Mouse (Mus musculus) liver, postnatal 0 days (tissue): ENCODE measurements at regions not wholly inside any gene's neighbourhood (a gene's known extent, or its start where the extent isn't known, plus 50 kb on each side); places are given as distances from the start of the nearest gene placed in this dataset.

Experiments
- ATAC-seq: fragments of 200-750 bp; cut with Nextera tagmentation; 2 replicates; pipeline ENCODE4 v1.8.0; 2017; ENCODE audit warnings: mild to moderate bottlenecking, moderate library complexity
- DNase-seq: peaks from one replicate; pipeline ENCODE4 v3.0.0-alpha.2; 2016
- H3K27ac ChIP-seq: fragments of 300-500 bp; sonication (generic); 2 replicates; pipeline ENCODE4 v1.5.1; 2014; ENCODE audit warnings: antibody characterized with exemption, moderate library complexity, mild to moderate bottlenecking, low read depth
- H3K27me3 ChIP-seq: fragments of 300-500 bp; sonication (generic); 2 replicates; pipeline ENCODE4 v1.6.1; 2014; ENCODE audit warnings: low read length, control low read depth, mixed read lengths; ENCODE audit not compliant: insufficient read depth
- H3K36me3 ChIP-seq: fragments of 300-500 bp; sonication (generic); replicated peaks from 2 replicates; pipeline ENCODE4 v1.6.1; 2014; ENCODE audit warnings: mild to moderate bottlenecking, control low read depth, low read length, moderate library complexity, mixed read lengths; ENCODE audit not compliant: insufficient read depth
- H3K4me1 ChIP-seq: fragments of 300-500 bp; sonication (generic); 2 replicates; pipeline ENCODE4 v1.6.1; 2014; ENCODE audit warnings: antibody characterized with exemption, mild to moderate bottlenecking, control low read depth; ENCODE audit not compliant: insufficient read depth
- H3K4me2 ChIP-seq: fragments of 300-500 bp; sonication (generic); 2 replicates; pipeline ENCODE4 v1.6.1; 2014; ENCODE audit warnings: low read depth, mild to moderate bottlenecking, low read length, moderate library complexity, mixed read lengths
- H3K4me3 ChIP-seq: fragments of 300-500 bp; sonication (generic); 2 replicates; pipeline ENCODE4 v1.5.1; 2014; ENCODE audit warnings: low read depth, low read length
- H3K9ac ChIP-seq: fragments of 300-500 bp; sonication (generic); replicated peaks from 2 replicates; pipeline ENCODE4 v1.6.1; 2014; ENCODE audit warnings: mild to moderate bottlenecking, moderate library complexity
- H3K9me3 ChIP-seq: fragments of 300-500 bp; sonication (generic); 2 replicates; pipeline ENCODE4 v1.6.1; 2016; ENCODE audit warnings: mild to moderate bottlenecking, control low read depth, low read length, mixed read lengths
- CTCF ChIP-seq: sonication (generic); IDR thresholded peaks from 2 replicates; pipeline ENCODE4 v1.5.1; 2016; ENCODE audit warnings: antibody characterized with exemption, low read depth
- EP300 ChIP-seq: IDR thresholded peaks from 2 replicates; pipeline ENCODE4 v1.6.1; 2016; ENCODE audit warnings: antibody characterized with exemption, low read depth, mild to moderate bottlenecking
- WGBS: fragments of 180-500 bp; shearing (Covaris S2); extraction: QIAGEN DNeasy Blood & Tissue Kit; methylation state at CpG from one replicate; pipeline ENCODE4 v1.1.7; 2014; ENCODE audit not compliant: insufficient replicate concordance; 5-methylcytosine and 5-hydroxymethylcytosine counted together

GRCm38 (mm10) chr4:105307356-105307755 is 150.2 kb downstream of the Plpp3 start:
- Histone ChIP-seq H3K36me3 (no peaks in the 10 kb centered on the region), H3K27me3 (no peaks in the 10 kb centered on the region), H3K9ac (no peak overlapping the region), H3K27ac (peak overlapping the region; percentile 87; the same call in 1 of the 2 replicates), H3K4me3 (no peak overlapping the region), H3K4me2 (no peak overlapping the region), H3K9me3 (no peaks in the 10 kb centered on the region), H3K4me1 (peaks cover 10% of the 10 kb centered on the region)
- no peak for TF ChIP-seq EP300
- no peak for TF ChIP-seq CTCF
- no peak for DNase-seq
- ATAC-seq, result no peak
- 54% methylated on average over 4 of the region's 4 CpGs for WGBS

- Histone ChIP-seq H3K27me3 (no peaks in the 10 kb centered on the region), H3K4me1 (peaks cover 10% of the 10 kb centered on the region), H3K36me3 (no peaks in the 10 kb centered on the region), H3K9ac (no peak overlapping the region), H3K27ac (peak overlapping the region; percentile 87), H3K4me2 (no peak overlapping the region), H3K9me3 (no peaks in the 10 kb centered on the region), H3K4me3 (no peak overlapping the region)
- ATAC-seq, result no peak
- TF ChIP-seq EP300, result no peak
- no peak for TF ChIP-seq CTCF
- 67% methylated on average over 5 of the region's 5 CpGs for WGBS
- DNase-seq, result no peak
Measured at GRCm38 (mm10) chr4:105307905-105308304, 150.8 kb downstream of the Plpp3 start.

GRCm38 (mm10) chr4:105308971-105309488 is 151.9 kb downstream of the Plpp3 start:
- WGBS, result 45% methylated on average over 5 of the region's 5 CpGs
- ATAC-seq, result peak; percentile 93
- Histone ChIP-seq H3K9me3 (no peaks in the 10 kb centered on the region), H3K9ac (no peak overlapping the region), H3K4me1 (peaks cover 10% of the 10 kb centered on the region), H3K4me2 (no peak overlapping the region), H3K27me3 (no peaks in the 10 kb centered on the region), H3K36me3 (no peaks in the 10 kb centered on the region), H3K27ac (peak overlapping the region; percentile 87), H3K4me3 (no peak overlapping the region)
- TF ChIP-seq EP300 (peak; percentile 81), CTCF (no peak)
- DNase-seq, result peak; percentile 69

- H3K36me3 ChIP-seq, result no peaks in the 10 kb centered on the region
- no peak for ATAC-seq
- H3K27me3 ChIP-seq, result no peaks in the 10 kb centered on the region
- TF ChIP-seq EP300 (no peak), CTCF (no peak)
- no peak overlapping the region for H3K9ac ChIP-seq
- no peak overlapping the region for H3K4me2 ChIP-seq
- H3K4me1 ChIP-seq, result peaks cover 11% of the 10 kb centered on the region
- no peak overlapping the region for H3K4me3 ChIP-seq
- DNase-seq, result no peak
- H3K27ac ChIP-seq, result no peak overlapping the region
- no peaks in the 10 kb centered on the region for H3K9me3 ChIP-seq
- 80% methylated on average over 7 of the region's 7 CpGs for WGBS
Measured at GRCm38 (mm10) chr4:105312643-105313042, 155.5 kb downstream of the Plpp3 start.

GRCm38 (mm10) chr4:105313151-105313818 is 156.1 kb downstream of the Plpp3 start:
- 51% methylated on average over 10 of the region's 10 CpGs for WGBS
- no peak for DNase-seq

GRCm38 (mm10) chr4:105315095-105315494 is 157.9 kb downstream of the Plpp3 start:
- Histone ChIP-seq H3K27ac (peak overlapping the region; percentile 40; the same call in 1 of the 2 replicates), H3K4me2 (no peak overlapping the region), H3K4me1 (peaks cover 10% of the 10 kb centered on the region), H3K9me3 (no peaks in the 10 kb centered on the region), H3K9ac (no peak overlapping the region), H3K4me3 (no peak overlapping the region), H3K36me3 (no peaks in the 10 kb centered on the region), H3K27me3 (no peaks in the 10 kb centered on the region)
- ATAC-seq, result no peak
- TF ChIP-seq EP300, result no peak
- TF ChIP-seq CTCF, result no peak
- 53% methylated on average over 5 of the region's 5 CpGs for WGBS
- no peak for DNase-seq

More at GRCm38 (mm10) chr4:105313151-105313818, 156.1 kb downstream of the Plpp3 start:
- TF ChIP-seq CTCF, result no peak
- no peak for TF ChIP-seq EP300
- Histone ChIP-seq H3K27me3 (no peaks in the 10 kb centered on the region), H3K27ac (no peak overlapping the region), H3K4me2 (no peak overlapping the region), H3K36me3 (no peaks in the 10 kb centered on the region), H3K4me3 (no peak overlapping the region), H3K9me3 (no peaks in the 10 kb centered on the region), H3K4me1 (peaks cover 7% of the 10 kb centered on the region; the same call in 1 of the 2 replicates), H3K9ac (no peak overlapping the region)
- ATAC-seq, result no peak
